Mouse (Mus musculus) telencephalon, adult 2 months (tissue): ENCODE results near the gene Gm28827.
"Not testable (repeated sequence)": the region's sequence is repeated elsewhere in the genome, so short reads cannot be mapped to it uniquely, and the experiment has no call there.

Source experiments
- DNase-seq: peaks from one replicate; pipeline ENCODE4 v3.0.0-alpha.2; 2011; ENCODE audit warnings: low read depth, low spot score

The Gm28827 gene

GRCm38 (mm10) chrY:83030647-83031046 is at the start of gene Gm28827:
Gene Gm28827 (plus strand): TSS chrY:83030947.
- not testable (repeated sequence) for DNase-seq
